11 mouse cellular contexts compared by ENCODE assay signal in genomic region chr5:141084056-141084730, GRCm38 (mm10).
DNase-seq lines count a peak whose midpoint lies in the region; ATAC-seq lines count a peak whose summit lies in the region.
"Had no signal": no experiment of that assay in that cellular context is flagged by ENCODE, and none has a peak within 500 bp of the region (broad histone marks: within the 10 kb centered on the region; RNA-seq: fewer than 3 reads in every experiment).

No protein-coding gene starts in this region.

- ATAC-seq in megakaryocyte, adult 5-6 weeks (ENCODE audit: poor library complexity, severe bottlenecking), result peak; percentile 67
- no peak for ATAC-seq in liver, embryonic 11.5 days (replicated peaks; ENCODE audit: low FRiP score)
- ATAC-seq in erythroid progenitor cell, adult 5-6 weeks (replicated peaks; ENCODE audit: low FRiP score, poor library complexity, severe bottlenecking), result no peak

- H3K9me3 ChIP-seq in heart, embryonic 10.5 days, result no peaks in the 10 kb centered on the region
- H3K9me3 ChIP-seq in liver, embryonic 11.5 days (ENCODE audit: control insufficient read depth, low read length), result no peaks in the 10 kb centered on the region
- H3K9me3 ChIP-seq: liver, embryonic 15.5 days had no signal

- H3K9ac ChIP-seq in liver, embryonic 11.5 days (ENCODE audit: low read depth, low read length), result no peak overlapping the region
- H3K9ac ChIP-seq: liver, embryonic 15.5 days had no signal

- no peak for DNase-seq in heart, embryonic 10.5 days (ENCODE audit: low spot score)
- no peak for DNase-seq in heart, adult 11 months
- DNase-seq in 416B (ENCODE audit: low read depth), result peak; percentile 63
- peak; percentile 47 for DNase-seq in T-cell, adult 2 months (ENCODE audit: low spot score)
- DNase-seq in left cerebral cortex, adult 11 months (ENCODE audit: low spot score), result no peak
- no peak for DNase-seq in liver, embryonic 11.5 days (ENCODE audit: low spot score)
- DNase-seq: adrenal gland, postnatal 25 days had no signal

- no peak overlapping the region for H3K4me2 ChIP-seq in liver, embryonic 11.5 days
- H3K4me2 ChIP-seq: liver, embryonic 15.5 days had no signal

- H3K27ac ChIP-seq in heart, embryonic 10.5 days, result peak overlapping the region; percentile 26; the same call in 1 of the 2 replicates
- H3K27ac ChIP-seq in liver, embryonic 11.5 days (ENCODE audit: low read depth, low read length), result no peak overlapping the region
- H3K27ac ChIP-seq: liver, embryonic 15.5 days had no signal

- no peaks in the 10 kb centered on the region; the same call in 1 of the 2 replicates for H3K27me3 ChIP-seq in heart, embryonic 10.5 days (ENCODE audit: insufficient read depth, poor library complexity, severe bottlenecking)
- H3K27me3 ChIP-seq in liver, embryonic 11.5 days (replicated peaks; ENCODE audit: control insufficient read depth, insufficient read depth, low read length), result no peaks in the 10 kb centered on the region
- H3K27me3 ChIP-seq: liver, embryonic 15.5 days had no signal

- WGBS in heart, embryonic 10.5 days, result 80% methylated on average over 14 of the region's 14 CpGs
- WGBS in liver, embryonic 11.5 days, result 71% methylated on average over 14 of the region's 14 CpGs

- no peak overlapping the region for H3K4me3 ChIP-seq in heart, embryonic 10.5 days
- no peak overlapping the region for H3K4me3 ChIP-seq in liver, embryonic 11.5 days (ENCODE audit: low read depth, low read length)
- H3K4me3 ChIP-seq: liver, embryonic 15.5 days had no signal

- peaks cover 8% of the 10 kb centered on the region; the same call in 1 of the 2 replicates for H3K4me1 ChIP-seq in heart, embryonic 10.5 days
- H3K4me1 ChIP-seq in liver, embryonic 11.5 days (replicated peaks; ENCODE audit: control insufficient read depth, insufficient read depth, low read length), result no peaks in the 10 kb centered on the region
- H3K4me1 ChIP-seq: liver, embryonic 15.5 days had no signal

- H3K36me3 ChIP-seq in heart, embryonic 10.5 days, result no peaks in the 10 kb centered on the region
- no peaks in the 10 kb centered on the region for H3K36me3 ChIP-seq in liver, embryonic 11.5 days (ENCODE audit: control insufficient read depth, insufficient read depth, low read length)
- H3K36me3 ChIP-seq: G1E; liver, embryonic 15.5 days had no signal

Comparison
In these comparisons a context has a peak if more than half of its experiments do, and no peak if none do; other contexts are left out.
1. DNase-seq: peak in 416B (single experiment) and T-cell, adult 2 months (single experiment); none in heart, embryonic 10.5 days (single experiment), heart, adult 11 months (single experiment), left cerebral cortex, adult 11 months (single experiment) and liver, embryonic 11.5 days (single experiment).